Mouse (Mus musculus) heart, adult 18-20 months (tissue): ENCODE results near the gene Cep112. TPM values are rescaled to one million over a fixed set of nuclear protein-coding genes. Genes with fewer than 3 reads are reported as not detected.
A peak's percentile ranks its signal among the peaks of the same experiment; 100 is the strongest.

ENCODE experiments used
- DNase-seq, 2 experiments: peaks; one replicate each; pipeline ENCODE4 v3.0.0; 2021 to 2022; ENCODE audit warnings: mixed read lengths in 1 of 2
- total RNA-seq, 2 experiments: library from RNA; stranded (reverse); gene quantifications; 2 replicates each; pipeline ENCODE4 v1.2.3; 2021

The Cep112 gene
- total RNA-seq, 2 experiments from 2014 or later: 10.4 to 11.2 TPM

DNA sequence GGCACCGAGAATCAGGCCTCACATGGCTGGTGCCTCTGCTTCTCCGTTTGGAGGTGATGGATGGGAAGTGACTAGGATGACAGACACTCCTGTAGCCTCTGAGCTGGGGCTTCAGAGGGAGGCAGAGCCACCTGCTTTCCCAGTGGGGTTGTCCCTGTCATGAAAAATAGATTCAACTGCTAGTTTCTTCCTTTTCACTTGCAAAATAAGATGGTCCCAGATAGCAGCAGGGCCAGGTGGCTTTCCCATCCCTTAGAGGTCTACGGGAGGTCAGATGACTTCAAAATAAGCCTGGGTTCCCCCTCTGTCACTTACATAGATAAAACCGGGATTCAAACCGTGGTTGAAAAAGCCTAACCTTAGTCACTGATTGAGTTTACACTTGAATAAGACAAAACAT lies 452.5 kb downstream of the Cep112 start:
- DNase-seq: no peak

DNA sequence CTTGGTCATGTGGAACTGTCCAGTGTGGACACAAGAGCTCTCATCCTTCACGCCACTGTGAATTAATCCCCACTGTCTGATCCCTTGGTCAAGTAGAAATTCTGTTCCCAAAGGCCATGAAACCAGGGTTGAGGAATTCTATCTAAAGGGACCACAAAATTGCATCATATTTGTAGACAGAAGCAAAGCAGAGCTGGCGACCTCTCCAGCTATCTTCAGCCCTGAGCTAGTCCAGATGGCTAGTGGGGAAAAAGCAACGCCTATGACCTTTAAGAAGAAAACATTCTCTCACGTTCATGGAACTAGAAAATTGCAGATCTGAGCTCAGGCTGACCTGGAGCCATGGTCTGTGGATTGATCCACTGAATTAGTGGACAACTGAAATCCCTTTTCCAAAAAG lies 455.6 kb downstream of the Cep112 start:
- peak; percentile 49 to 71 for DNase-seq

- peak in 1 of 2 experiments; percentile 9 for DNase-seq
These were observed 456.7 kb downstream of the Cep112 start for GRCm38 (mm10) chr11:108881662-108882061.

GRCm38 (mm10) chr11:108885276-108885896 lies 460.4 kb downstream of the Cep112 start:
- no peak for DNase-seq

GRCm38 (mm10) chr11:108886060-108886459 lies 461.1 kb downstream of the Cep112 start:
- DNase-seq: no peak

DNA sequence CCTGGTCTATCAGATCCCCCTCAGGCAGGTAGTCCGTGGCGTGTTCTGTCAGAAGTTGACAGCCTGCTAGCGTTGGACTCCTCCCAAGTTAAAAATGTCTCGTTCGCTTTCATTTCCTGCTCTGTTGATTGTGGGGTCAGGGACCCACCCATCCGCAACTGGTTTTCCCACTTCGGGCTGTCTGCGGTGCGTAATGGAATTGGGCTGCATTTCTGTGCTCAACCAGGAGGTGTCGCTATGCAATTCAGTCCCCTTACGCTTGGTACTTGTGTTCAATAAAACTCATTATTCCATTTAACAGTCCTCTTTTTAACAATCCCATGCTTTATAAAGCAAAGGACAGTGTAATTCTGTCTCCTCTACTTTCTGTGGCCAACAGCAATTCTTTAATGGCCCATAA lies 464.1 kb downstream of the Cep112 start:
- DNase-seq: peak; percentile 37 to 50

- no peak for DNase-seq
These were observed 465.6 kb downstream of the Cep112 start for GRCm38 (mm10) chr11:108890544-108890943.

DNA sequence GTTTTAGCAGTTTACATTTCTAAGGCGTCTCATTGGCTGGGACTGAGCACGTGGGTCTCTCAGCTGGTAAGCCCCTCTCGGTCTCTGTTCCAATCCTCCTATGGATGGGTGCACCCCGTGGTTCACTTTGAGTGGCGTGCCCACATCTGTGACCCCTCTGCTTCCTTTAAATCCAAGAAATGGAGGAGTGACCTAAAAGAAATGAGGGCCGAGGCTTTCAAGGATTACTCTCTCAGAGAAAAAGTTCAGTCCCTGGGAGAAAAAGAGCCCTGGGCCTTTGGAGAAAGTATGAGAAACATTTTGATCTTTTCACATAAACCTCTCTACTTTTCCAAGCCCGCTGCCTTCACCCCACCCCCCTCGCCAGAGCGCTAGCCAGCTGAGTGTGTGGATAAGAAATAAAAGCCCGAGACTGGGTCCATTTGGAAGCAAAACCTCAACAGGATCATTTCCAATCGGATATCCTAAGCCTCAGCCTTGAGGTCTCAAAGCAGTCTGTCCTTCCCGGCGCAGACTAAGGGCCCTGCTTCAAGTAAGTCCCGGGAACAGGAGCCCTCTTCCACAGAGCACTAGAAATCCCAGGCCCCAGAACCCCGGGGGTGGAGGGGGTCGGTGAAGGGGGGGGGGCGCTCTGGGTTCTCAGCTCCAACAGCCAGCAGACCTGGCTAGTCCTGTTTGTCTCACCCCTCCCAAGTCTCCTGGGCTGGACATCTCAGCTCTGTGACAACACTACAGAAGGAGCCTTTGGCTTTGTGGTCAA lies 466.3 kb downstream of the Cep112 start:
- peak; percentile 67 to 73 for DNase-seq

GRCm38 (mm10) chr11:108891871-108892380 lies 466.9 kb downstream of the Cep112 start:
- no peak for DNase-seq

DNA sequence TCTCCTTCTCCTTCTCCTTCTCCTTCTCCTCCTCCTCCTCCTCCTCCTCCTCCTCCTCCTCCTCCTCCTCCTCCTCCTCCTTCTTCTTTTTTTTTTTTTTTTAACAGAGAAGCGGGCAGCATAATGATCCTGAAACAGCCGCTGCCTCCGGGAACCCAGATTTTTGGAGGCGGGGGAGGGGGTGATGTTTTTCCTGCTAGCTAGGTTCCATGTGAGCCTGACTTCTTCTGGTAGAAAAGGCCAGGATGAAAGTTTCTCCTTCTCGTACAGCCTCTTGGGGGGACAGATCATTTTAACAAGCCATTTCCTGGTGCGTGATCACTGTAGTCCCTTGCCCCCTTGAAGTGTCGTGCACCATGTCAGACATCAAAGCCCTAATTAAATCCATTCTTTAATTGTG lies 467.4 kb downstream of the Cep112 start:
- no peak for DNase-seq

GRCm38 (mm10) chr11:108893232-108893790 lies 468.3 kb downstream of the Cep112 start:
- DNase-seq: no peak

DNA sequence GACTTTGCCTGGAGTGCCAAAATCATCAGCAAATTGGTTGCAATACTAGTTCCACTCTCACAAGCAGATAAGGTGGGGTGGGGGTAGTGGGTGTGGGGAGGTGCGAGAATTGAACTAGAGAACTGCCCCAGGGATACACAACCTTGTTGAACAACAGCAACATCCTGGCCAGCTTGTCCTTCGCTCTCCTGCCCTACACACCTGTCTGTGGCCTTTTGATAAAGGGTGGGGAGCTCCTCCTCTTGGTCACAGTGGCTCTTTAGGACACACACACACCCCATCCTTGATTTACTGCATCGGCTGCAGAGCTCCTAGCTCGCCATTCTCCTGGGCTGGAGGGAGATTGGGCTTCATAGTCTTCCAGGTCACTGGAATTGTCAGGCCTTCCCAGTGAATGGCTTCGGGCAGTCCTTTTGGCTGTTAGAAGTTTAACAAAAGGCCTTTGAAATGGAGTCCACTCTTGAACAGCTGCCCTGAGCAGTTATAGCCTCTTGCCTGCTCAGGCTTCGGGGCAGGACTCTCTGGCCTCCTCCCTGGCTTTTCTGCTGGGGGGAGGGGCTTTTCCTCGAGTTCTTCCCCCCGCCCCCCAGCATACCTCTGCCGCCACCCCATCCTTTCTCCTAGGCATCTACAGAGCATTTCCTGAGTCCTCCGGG lies 469.0 kb downstream of the Cep112 start:
- no peak for DNase-seq

- DNase-seq: no peak
These were observed 472.0 kb downstream of the Cep112 start for GRCm38 (mm10) chr11:108897034-108897433.

GRCm38 (mm10) chr11:108898063-108898462 lies 473.1 kb downstream of the Cep112 start:
- no peak for DNase-seq

GRCm38 (mm10) chr11:108898483-108898882 lies 473.5 kb downstream of the Cep112 start:
- DNase-seq: no peak

GRCm38 (mm10) chr11:108900718-108901488 lies 475.9 kb downstream of the Cep112 start:
- DNase-seq: peak; percentile 66

GRCm38 (mm10) chr11:108901670-108902069 lies 476.7 kb downstream of the Cep112 start:
- DNase-seq: no peak

- no peak for DNase-seq
These were observed 477.3 kb downstream of the Cep112 start for GRCm38 (mm10) chr11:108902303-108902702.

- DNase-seq: no peak
These were observed 481.7 kb downstream of the Cep112 start for GRCm38 (mm10) chr11:108906590-108907254.

DNA sequence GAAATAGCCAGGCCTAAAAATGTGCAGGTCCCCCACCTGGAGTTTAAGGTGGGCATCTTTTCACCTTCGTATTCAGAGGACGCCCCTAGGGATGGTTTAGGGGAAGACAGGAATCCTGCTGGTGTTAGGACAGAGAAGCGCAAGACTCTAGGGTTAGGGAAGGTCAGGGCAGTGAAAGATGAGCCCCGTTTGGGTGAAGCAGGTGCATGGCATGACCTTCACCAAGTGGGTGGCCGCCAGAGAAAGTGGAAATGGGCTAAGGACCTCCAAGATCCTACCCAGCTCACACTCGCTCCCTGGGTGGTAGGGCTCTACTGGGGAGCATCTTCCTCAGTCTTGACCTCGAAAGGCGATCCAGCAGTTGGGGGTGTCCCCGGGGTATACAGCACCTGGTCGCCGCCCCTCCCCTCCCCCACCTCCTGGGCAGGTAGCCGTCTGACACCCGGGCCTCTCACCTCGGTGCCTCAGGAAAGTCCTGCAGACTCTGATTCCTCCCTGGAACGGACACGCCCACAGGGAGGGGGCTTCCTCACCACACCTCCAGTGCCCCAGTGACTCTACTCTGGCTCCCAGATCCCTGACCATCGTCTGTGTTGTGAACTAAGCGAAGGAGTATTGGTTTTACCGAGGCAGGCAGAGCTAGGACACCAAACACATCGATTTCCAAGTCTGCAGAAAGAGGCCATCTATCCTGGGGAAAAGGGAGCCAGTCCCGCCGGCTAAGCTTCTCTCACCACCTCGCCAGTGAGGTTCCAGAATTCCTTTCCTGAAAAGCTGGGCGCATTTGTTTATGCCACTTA lies 484.6 kb downstream of the Cep112 start:
- DNase-seq: no peak
